Mouse (Mus musculus) heart, postnatal 10 days (tissue): ENCODE data around the gene Als2. TPM values are rescaled to one million over a fixed set of nuclear protein-coding genes. Genes with fewer than 3 reads are reported as not detected.

Source experiments
- DNase-seq, 2 experiments: peaks; one replicate each; pipeline ENCODE4 v3.0.0; 2021
- intact Hi-C: fragments of 180-260 bp; cut with DNase I; formaldehyde crosslinking; loops from one replicate; pipeline ENCODE4 v1.15.1; 2025
- total RNA-seq, 2 experiments: library from RNA; stranded (reverse); gene quantifications; 2 replicates each; pipeline ENCODE4 v1.2.3; 2021

Als2 gene
- total RNA-seq, 2 experiments from 2014 or later, result 10.7 to 11.0 TPM

- intact Hi-C loops, result no loop called here
- no peak for DNase-seq
Measured at GRCm38 (mm10) chr1:59212951-59213350, 24.1 kb downstream of the Als2 start.

GRCm38 (mm10) chr1:59212076-59212779 is 24.8 kb downstream of the Als2 start:
- no peak for DNase-seq
- intact Hi-C loops, result no loop called here

DNA sequence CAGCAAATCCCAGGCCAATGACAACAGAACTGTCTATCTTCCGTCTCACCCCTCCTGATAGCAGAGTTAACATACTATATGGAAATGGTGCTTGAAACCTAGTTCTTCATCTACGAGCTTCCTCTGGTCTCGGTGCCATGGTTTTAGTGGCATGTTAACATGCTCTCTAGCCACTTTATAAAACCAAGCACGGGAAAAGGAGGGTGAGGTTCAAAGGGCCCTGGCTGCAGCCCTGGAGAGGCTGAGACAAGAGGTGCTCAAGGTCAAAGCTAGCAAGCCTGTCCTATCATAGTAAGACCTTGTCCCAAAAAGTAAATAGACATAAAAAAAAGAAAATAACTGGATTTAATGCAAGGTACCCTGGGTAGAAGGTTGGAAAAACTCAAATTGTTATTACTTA is 25.4 kb downstream of the Als2 start:
- intact Hi-C loops, result no loop called here
- DNase-seq, result no peak

GRCm38 (mm10) chr1:59208331-59208730 is 28.7 kb downstream of the Als2 start:
- intact Hi-C loops, result no loop called here

DNA sequence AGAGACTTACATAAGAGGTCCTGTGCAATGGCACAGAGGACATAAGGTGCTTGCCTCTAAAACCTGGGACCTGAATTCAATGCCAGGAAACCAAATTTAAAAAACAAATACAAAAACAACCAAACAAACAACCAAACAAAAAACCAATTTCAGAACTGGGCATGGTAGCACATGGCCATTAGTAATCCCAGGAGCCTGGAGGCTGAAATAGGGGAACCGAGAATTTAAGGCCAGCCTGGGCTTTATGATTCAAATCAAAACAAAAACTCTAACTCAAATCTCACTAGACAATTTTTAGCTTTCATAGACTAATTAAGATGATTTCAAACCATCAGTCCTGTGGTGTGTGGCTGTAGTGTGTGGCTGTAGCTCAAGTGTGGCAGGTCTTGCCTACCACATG is 32.5 kb downstream of the Als2 start:
- intact Hi-C loops, result no loop called here

More at GRCm38 (mm10) chr1:59208331-59208730, 28.7 kb downstream of the Als2 start:
- no peak for DNase-seq

GRCm38 (mm10) chr1:59202367-59202766 is 34.7 kb downstream of the Als2 start:
- intact Hi-C loops, result no loop called here

More for the DNA sequence above, 32.5 kb downstream of the Als2 start:
- DNase-seq, result no peak

GRCm38 (mm10) chr1:59201561-59201960 is 35.5 kb downstream of the Als2 start:
- no peak for DNase-seq
- intact Hi-C loops, result no loop called here

More at GRCm38 (mm10) chr1:59202367-59202766, 34.7 kb downstream of the Als2 start:
- no peak for DNase-seq

DNA sequence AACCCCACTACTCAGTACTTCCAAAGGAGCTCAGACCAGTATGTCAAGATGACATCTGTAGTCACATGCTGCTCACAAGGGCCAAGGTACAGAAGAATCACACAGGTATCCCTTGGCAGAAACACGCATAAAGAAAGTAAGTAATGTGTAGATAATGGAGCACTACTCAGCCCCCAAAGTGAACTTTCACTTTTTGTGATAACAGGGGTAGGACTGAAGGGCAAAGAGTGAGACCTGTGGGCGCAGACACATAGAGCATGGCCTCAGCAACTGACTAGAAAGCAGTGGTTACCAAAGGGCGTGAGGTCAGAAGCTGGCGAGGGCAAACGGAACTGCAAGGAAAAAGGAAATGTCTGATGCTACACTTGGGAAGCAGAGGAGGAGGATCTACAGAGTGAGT is 36.1 kb downstream of the Als2 start:
- intact Hi-C loops, result no loop called here

GRCm38 (mm10) chr1:59194979-59195378 is 42.1 kb downstream of the Als2 start:
- intact Hi-C loops, result no loop called here
- no peak for DNase-seq

More for the DNA sequence above, 36.1 kb downstream of the Als2 start:
- DNase-seq, result no peak

GRCm38 (mm10) chr1:59187786-59188185 is 49.2 kb downstream of the Als2 start:
- intact Hi-C loops, result no loop called here
- no peak for DNase-seq

DNA sequence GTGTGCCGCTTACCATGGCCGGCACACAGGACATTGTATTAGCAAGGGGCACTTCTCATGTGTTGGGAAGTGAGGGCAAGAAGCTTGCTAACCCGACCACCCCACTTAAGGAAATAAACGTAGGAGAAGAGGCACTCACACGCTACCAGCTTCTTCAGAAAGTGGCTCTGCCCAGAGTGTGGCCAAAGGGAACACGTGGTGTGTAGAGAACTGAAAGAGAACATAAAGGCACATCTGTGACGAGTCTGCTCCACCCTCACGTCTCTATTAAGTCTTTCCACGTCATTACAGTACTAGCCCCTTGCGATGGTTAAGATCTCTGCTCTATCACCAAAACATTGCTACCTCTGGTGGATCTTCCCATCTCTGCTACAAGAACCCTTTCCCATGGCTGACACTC is 50.7 kb downstream of the Als2 start:
- intact Hi-C loops, result no loop called here
- no peak for DNase-seq

GRCm38 (mm10) chr1:59185410-59185809 is 51.6 kb downstream of the Als2 start:
- intact Hi-C loops, result no loop called here
- no peak for DNase-seq

- no peak for DNase-seq
- intact Hi-C loops, result no loop called here
Measured at GRCm38 (mm10) chr1:59183045-59183444, 54.0 kb downstream of the Als2 start.

DNA sequence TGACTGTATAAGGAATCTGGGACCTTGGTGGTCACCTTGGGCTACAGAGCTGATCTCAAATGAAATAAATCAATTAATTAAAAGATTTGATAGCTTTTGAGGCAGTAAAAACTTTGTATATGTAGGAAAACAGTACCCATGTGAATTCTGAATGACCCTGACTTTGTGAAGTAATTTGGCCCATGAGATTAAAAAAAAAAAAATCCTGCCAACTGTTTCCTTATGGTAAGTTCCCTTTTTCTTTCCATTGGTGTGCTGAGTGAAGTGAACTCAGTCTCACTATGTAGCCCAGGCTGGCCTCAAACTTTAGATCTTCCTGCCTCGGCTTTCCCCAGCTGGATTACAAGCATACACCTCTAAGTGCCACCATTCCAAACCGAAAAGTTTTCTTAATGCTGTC is 54.7 kb downstream of the Als2 start:
- no peak for DNase-seq
- intact Hi-C loops, result no loop called here

DNA sequence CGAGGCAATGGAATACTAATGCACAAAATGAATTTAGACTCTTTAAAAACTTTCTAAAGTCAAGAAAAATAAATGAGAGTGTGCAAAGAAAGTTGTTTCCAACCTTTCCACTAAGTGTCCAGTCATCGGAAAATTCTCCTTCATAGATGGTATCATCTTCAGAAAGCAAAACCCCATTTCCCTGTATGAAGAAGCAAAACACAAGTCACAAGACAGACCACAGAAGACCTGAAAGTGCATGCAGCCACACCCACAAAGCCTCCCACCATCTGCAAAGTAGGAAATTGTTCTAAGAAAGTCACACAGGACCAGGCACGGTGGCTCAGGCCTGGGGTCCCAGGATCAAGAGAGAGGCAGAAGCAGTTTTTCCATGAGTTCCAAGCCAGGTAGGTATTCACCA is 57.0 kb downstream of the Als2 start:
- no peak for DNase-seq
- intact Hi-C loops, result no loop called here

DNA sequence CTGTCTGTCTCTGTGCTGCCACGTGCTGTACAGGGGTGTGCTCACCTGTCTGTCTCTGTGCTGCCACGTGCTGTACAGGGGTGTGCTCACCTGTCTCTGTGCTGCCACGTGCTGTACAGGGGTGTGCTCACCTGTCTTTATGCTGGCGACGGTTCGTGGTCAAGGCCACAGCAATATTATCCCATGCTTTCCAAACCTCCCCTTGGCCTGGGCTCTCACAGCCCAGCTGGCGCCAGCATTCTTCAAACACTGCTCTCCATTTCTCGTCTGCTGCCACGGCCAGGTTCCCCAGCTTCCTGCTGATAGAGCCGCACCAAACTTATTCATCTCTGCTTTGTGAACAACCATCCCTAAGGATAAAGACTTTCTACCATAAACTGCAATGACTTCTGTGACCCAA is 58.6 kb downstream of the Als2 start:
- intact Hi-C loops, result no loop called here
- no peak for DNase-seq

DNA sequence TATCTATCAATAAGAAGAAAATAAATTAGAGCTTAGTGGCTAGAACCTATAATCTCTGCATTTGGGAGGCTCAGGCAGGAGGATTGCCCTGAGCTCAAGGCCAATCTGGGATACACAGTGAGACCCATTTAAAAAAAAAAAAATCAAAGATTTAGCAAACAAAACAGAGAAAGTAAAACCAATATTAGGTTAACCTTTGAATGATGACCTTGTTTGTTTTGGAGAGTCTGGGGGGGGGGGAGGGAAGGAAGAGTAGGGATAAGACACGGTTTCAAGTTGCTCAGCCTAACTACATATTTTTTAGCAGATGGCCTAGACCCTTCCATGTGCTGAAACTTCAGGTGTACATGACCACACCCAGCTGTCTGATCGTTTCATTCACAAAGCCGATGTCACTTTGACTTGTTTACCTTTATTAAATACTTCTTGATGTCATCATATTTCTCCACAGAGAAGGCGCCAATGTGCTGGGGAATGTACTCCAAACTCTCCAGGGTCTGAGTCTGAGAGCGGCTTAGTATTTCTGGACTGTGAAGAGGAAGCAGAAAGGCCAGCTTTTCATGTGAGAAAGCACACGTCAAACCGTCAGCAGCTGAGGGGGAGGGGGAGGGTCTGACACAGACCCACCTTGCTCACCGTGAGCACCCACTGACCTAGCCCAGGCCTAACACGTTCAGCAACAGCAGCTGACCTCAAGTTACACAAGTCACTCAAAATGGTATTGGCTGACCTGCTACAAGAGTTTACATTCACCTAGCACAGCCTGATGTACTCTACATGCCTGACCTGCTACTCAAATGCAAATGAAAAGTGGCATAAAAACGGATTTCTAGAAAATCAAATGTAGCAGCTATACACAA is 62.3 kb downstream of the Als2 start:
- intact Hi-C loops, result no loop called here
- DNase-seq, result no peak

GRCm38 (mm10) chr1:59173023-59173422 is 64.0 kb downstream of the Als2 start:
- intact Hi-C loops, result no loop called here
- no peak for DNase-seq

DNA sequence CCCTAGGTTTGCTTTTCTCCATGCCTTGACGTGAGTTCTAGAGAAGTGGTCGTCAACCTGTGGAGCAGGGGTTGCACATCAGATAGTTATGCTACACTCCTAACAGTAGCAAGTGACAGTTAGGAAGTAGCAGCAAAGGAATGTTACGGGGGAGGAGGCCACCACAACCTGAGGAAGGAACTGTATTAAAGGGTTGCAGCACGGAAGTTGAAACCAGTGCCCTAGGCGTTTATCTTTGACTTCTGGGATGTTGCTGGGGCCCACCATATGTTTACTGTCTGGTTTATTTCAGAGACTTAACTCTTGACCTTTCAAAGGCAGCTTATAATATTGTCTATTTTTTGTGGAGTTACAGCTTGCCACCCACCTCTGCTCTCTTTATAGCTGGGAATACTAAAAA is 65.2 kb downstream of the Als2 start:
- intact Hi-C loops, result no loop called here
- DNase-seq, result no peak

GRCm38 (mm10) chr1:59170290-59170689 is 66.7 kb downstream of the Als2 start:
- intact Hi-C loops, result no loop called here

GRCm38 (mm10) chr1:59169586-59169985 is 67.4 kb downstream of the Als2 start:
- intact Hi-C loops, result no loop called here
- DNase-seq, result no peak

More at GRCm38 (mm10) chr1:59170290-59170689, 66.7 kb downstream of the Als2 start:
- DNase-seq, result no peak

DNA sequence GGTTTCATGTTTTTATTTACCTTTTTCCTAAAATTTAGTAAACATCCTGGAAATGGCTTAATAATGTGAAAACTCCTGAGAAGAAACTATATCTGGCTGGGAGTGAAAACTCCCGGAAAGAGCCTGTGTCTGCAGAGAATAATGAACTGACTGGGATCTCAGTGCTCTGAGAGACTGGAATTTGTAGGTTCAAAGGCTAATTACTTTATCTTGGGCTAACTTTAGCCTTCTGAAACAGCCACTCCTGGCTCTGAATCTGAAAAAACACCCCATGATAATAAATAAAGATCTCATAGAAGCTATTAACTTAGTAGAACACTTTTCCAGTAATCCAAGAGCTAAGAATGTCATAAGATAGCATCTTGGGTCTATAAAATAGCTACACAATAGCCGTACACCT is 68.5 kb downstream of the Als2 start:
- DNase-seq, result no peak
- intact Hi-C loops, result no loop called here
